Mouse (Mus musculus) gastrocnemius, adult 18-20 months (tissue): ENCODE measurements around the gene Pde3a. TPM values are rescaled to one million over a fixed set of nuclear protein-coding genes. Genes with fewer than 3 reads are reported as not detected.

Experiments
- DNase-seq: peaks from one replicate; pipeline ENCODE4 v3.0.0; 2021; ENCODE audit warnings: low spot score
- total RNA-seq, 2 experiments: library from RNA; stranded (reverse); gene quantifications; 2 replicates each; pipeline ENCODE4 v1.2.3; 2021

Pde3a gene
- total RNA-seq, 2 experiments from 2014 or later = 2.4 to 2.6 TPM

- DNase-seq = no peak
Measured at GRCm38 (mm10) chr6:141403943-141404342, 154.9 kb downstream of the Pde3a start.

DNA sequence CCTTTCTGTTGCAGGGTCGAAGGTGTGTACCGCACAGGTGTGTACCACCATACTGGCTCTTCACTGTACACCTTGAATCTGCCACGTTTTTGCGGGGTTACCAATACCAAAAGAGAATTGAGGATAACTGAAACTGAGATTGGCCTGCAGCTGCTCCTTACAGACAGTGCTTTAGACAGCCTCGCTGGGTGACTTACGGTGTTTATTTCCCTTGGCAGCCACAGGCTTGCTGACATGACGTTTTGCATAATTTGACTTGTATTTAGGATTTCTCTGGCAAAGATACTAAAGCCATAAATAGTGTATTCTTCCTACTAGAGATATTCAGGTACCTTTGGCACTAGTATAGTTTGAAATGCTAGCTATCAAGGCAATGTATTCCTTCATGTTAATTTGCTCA lies 155.6 kb downstream of the Pde3a start:
- DNase-seq = no peak

DNA sequence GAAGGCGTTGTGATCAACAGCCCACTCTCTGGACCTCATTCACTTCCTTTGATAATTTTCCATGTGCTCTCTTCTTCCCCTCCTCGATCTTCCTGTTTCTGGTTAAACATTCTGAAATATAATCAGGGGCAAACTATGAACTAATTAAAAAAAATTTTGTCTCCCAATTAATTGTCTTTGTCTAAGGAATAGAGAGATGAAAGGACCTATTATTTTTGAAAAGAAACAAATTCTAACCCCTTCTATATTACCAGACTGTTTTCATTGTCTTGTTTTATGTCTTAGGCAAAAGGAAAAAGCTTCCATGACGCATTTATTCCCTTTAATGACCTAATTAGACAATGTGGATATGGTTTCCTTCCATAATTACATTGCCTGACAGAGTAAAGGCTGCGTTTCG lies 156.4 kb downstream of the Pde3a start:
- no peak for DNase-seq

GRCm38 (mm10) chr6:141408758-141409157 lies 159.7 kb downstream of the Pde3a start:
- peak; percentile 30 for DNase-seq

- DNase-seq = no peak
Measured at GRCm38 (mm10) chr6:141410836-141411235, 161.8 kb downstream of the Pde3a start.

- no peak for DNase-seq
Measured at GRCm38 (mm10) chr6:141425114-141425513, 176.0 kb downstream of the Pde3a start.

- DNase-seq = no peak
Measured at GRCm38 (mm10) chr6:141428587-141428986, 179.5 kb downstream of the Pde3a start.

DNA sequence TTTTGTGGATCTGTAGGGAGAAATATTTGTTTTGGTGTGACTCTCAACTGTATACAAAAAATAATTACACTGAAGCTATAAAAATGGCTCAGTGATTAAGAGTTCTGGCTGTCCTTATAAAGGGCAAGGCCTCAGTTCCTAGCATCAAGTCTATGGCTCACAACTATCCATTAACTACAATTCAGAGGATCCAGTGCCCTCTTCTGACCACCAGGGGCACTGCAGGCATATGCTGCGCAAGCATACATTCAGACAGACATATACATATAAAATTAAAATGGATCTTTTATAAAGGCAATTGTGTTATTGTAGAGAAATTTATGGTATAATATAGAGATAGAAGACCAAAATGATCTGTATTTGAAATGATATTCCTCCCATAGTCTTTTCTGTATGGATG lies 181.1 kb downstream of the Pde3a start:
- no peak for DNase-seq

GRCm38 (mm10) chr6:141432271-141432974 lies 183.4 kb downstream of the Pde3a start:
- DNase-seq = no peak

GRCm38 (mm10) chr6:141433917-141434756 lies 185.1 kb downstream of the Pde3a start:
- no peak for DNase-seq

DNA sequence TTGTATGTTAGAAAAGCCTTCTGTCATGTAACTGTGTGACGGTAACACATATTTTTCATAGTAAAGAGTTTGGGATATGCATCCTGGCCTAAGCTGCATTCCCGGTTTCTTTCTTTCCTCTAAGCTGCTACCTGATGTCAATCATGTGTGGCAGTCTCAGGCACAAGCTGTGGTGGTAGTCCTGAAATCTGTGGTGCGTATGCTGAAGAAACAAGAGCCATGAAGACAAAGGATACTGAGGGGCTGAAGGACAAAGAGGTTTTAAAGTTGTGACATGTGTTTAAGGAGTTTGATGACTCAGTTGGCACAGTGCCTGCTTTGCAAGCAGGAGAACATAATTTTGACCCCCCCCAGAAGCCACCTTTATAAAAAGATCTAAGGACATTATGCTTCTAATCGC lies 186.1 kb downstream of the Pde3a start:
- DNase-seq = no peak

DNA sequence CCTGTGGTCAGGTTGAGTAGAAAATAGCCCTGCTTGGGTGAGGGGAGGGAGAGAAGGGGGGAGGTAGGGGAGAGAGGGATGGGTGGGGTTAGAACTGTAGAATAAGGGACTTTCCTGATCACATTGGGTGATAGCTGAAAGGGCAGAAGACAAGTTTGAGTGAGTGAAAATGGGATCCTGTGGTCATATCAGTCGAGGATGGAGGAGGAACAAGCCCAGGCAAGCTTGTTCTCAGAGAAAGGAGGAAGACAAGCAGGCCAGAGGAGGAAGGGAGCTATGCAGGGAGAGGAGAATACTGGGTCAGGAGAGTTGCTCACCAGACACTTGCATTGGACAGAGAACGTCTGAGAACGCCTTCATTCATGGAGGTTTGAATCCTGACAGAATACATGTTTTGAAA lies 190.9 kb downstream of the Pde3a start:
- no peak for DNase-seq

DNA sequence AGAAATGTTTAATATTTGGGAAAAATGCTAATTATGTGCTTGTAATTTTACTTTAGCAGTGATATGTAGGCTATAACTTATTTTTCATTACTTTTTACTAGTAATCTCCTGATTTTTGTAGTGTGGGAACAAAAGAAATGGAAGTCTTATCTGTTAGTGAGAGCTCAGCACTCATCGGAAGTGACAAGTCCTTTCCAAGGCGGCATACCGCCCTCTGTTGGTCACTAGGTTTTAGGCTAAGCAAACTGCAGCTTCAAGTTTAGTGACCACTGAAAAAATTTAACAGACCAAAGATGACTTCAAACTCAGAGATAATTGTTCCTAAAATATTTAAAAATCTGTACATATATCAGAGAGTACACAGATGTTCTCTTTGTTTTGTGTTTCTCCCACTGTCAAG lies 198.5 kb downstream of the Pde3a start:
- peak; percentile 59 for DNase-seq

- DNase-seq = peak; percentile 4
Measured at GRCm38 (mm10) chr6:141448886-141449285, 199.8 kb downstream of the Pde3a start.

DNA sequence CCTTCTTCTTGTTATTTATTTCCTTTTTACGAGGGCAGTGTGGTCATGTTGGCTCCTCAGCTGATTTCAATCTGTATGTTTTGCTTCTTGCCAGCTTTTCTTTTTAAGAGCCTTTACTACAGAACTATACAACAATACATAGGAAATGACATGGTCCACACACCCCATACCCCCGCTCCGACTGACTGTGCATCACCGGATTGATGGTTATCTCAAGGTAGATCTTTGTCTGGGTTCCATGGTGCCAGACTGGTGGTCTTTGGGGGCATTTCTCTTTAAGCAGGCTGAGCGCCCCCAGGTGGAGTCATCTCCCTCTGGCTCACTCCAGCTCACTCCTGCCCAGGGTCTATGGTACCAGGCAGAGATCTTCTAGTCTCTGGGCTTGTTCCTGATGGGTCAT lies 206.3 kb downstream of the Pde3a start:
- no peak for DNase-seq

GRCm38 (mm10) chr6:141456591-141456990 lies 207.5 kb downstream of the Pde3a start:
- DNase-seq = no peak

- DNase-seq = no peak
Measured at GRCm38 (mm10) chr6:141470251-141470650, 221.2 kb downstream of the Pde3a start.

DNA sequence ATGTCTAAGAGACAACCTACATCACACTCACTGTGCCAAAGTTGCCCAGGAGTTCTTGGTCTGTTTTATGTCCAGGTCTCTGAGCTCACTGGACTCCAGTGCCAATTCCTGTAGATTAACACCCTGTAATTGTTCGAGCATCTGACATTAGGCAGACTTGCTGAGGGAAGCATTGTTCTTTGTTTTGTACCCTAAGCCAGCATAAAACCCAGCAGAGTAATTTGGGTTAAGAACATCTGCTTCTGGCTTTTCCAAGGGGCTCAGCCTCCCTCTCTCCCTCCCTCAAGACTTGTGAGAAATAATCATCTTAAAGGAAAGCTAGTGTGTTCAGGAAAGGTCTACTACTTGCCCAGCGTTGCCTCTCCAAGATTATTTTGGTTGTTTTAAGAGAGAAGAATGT lies 225.2 kb downstream of the Pde3a start:
- no peak for DNase-seq

- DNase-seq = no peak
Measured at GRCm38 (mm10) chr6:141474696-141475095, 225.6 kb downstream of the Pde3a start.

- DNase-seq = peak; percentile 23
Measured at GRCm38 (mm10) chr6:141485302-141486021, 236.4 kb downstream of the Pde3a start.

DNA sequence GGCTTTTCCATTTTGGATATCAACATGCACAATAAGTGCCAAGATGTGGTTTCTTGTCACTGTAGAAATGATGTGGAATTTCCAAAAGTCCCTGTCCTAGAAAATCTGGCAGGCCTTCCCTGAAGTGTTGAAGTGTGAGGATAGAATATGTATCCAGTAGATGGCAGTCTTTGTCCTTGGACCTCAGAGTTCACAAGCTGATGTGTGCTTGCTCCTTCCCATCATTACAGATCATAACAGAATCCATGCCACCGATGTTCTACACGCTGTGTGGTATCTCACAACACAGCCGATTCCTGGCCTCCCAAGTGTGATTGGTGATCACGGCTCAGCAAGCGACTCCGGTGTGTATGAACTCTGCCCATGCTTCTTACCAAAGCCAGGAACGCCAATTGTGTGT lies 238.2 kb downstream of the Pde3a start:
- no peak for DNase-seq

- peak; percentile 19 for DNase-seq
Measured at GRCm38 (mm10) chr6:141488619-141489018, 239.6 kb downstream of the Pde3a start.
